Mouse (Mus musculus) Patski (cell line): ENCODE measurements around the gene Coq10b. TPM values are rescaled to one million over a fixed set of nuclear protein-coding genes. Genes with fewer than 3 reads are reported as not detected.
"Not testable (repeated sequence)": the region's sequence is repeated elsewhere in the genome, so short reads cannot be mapped to it uniquely, and the experiment has no call there.

Experiments used
- ATAC-seq: fragments of 100-300 bp; one replicate; pipeline ENCODE4 v1.8.0; 2021
- CTCF ChIA-PET: fragments of 350-600 bp; sonication (Branson Sonifier 250); formaldehyde crosslinking; loops from one replicate; lab custom pipeline; 2022; ENCODE audit warnings: inconsistent platforms; lab: Charles Lee
- POLR2A ChIA-PET: fragments of 350-600 bp; sonication (Branson Sonifier 250); formaldehyde crosslinking; loops from one replicate; lab custom pipeline; 2022; ENCODE audit warnings: antibody characterized with exemption, inconsistent platforms; lab: Charles Lee
- DNase-seq: peaks from one replicate; pipeline ENCODE4 v3.0.0-alpha.2; 2011; ENCODE audit warnings: low read depth, low spot score
- H3K27me3 ChIP-seq: fragments of 371-371 bp; one replicate; pipeline ENCODE4 v1.5.1; 2021
- CTCF ChIP-seq: fragments of 100-300 bp; IDR thresholded peaks from one replicate; pipeline ENCODE4 v1.5.1; 2021
- in situ Hi-C: fragments of 300-500 bp; cut with MboI; formaldehyde crosslinking; loops from 3 replicates; pipeline ENCODE4 v1.11.1; 2018; ENCODE audit warnings: low pct_unique_long_range_greater_than_20kb, mixed read lengths
- polyA plus RNA-seq: library from polyadenylated mRNA; unstranded; gene quantifications from one replicate; pipeline ENCODE4 v1.2.3, GENCODE M21; 2021

Coq10b gene
- polyA plus RNA-seq, 1 experiment from 2014 or later = 43.5 TPM

DNA sequence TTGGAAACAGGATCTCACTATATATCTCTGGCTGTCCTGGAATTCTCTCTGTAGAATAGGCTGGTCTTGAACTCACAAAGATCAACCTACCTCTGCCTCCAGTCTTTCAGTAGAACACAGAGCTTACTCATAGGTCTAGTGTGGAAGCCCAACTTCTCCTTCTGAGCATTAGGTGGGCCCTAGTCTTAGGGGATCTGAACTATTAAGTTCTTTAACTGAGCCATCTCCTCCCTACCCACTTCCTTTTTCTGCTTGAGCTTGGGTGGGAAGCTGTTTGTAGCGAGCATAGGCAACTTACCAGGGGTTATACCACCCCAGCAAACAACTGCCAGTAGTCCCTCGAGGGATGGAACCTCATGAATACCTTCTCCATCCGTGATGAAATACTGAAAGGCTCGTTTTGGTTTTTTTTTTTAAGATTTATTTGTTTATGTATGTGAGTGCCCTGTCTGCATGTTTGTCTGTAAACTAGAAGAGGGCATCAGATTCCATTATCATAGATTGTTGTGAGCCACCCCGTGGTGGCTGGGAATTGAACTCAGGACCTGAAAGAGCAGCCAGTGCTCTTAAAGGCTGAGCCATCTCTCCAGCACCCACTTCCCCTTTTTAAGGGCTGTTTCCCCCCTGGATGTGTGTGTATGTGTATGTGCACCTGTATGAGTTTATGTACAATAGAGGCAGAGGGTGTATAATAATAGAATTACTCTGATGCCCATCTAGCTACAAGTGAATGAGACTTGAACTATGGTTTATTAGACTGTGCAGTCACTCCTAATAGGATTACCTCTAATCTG is 2.9 kb downstream of the Coq10b start:
- no peak for ATAC-seq
- ChIA-PET CTCF (no interaction called here), POLR2A (interaction anchor here (0.7 kb wide), 1 partner anchor 48 kb away, joined by 3 read pairs; no protein-coding TSS in a partner anchor)
- TF ChIP-seq CTCF = no peak
- no peak for DNase-seq
- in situ Hi-C loops = no loop called here
- H3K27me3 ChIP-seq = no peaks in the 10 kb centered on the region

DNA sequence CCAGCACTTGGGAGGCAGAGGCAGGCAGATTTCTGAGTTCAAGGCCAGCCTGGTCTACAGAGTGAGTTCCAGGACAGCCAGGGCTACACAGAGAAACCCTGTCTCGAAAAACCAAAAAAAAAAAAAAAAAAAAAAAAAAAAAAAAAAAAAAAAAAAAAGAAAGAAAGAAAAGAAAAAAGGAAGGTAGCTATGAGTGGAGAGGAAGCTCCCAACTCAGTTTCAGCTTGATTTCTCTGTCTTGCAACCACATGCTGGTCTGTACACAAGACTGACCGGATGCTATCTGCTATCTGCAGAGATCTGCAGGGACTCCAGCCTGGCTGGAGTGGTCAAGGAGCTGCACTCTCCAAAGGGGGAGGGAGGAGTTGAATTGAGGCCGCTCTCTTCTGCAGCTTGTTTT is 5.8 kb downstream of the Coq10b start:
- POLR2A ChIA-PET = interaction anchor here (0.6 kb wide), 1 partner anchor 51 kb away, joined by 3 read pairs; no protein-coding TSS in a partner anchor
- ATAC-seq, H3K27me3 ChIP-seq, CTCF ChIA-PET, in situ Hi-C loops, DNase-seq: not testable (repeated sequence)

DNA sequence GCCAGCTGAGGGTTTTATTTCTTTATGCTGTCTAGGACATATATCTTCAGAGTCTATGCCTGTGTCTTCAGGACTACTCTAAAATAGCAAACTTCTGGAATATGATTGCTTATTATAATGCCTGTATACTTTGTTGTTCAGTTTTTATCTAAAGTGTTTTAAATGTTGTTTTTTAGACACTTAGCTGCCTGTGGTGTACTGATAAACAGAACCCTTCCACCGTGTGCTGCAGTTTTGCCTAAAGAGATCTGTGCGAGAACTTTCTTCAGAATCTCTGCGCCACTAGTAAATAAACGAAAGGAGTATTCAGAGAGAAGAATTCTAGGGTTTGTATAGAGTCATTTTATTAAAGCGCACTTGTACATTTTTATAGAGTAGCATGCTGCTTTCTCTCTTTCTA is 8.5 kb downstream of the Coq10b start:
- POLR2A ChIA-PET = interaction anchor here (1.1 kb wide), 1 partner anchor 13 kb away, joined by 4 read pairs; no protein-coding TSS in a partner anchor
- DNase-seq (no peak), ATAC-seq (no peak)
- in situ Hi-C loops = no loop called here
- CTCF ChIA-PET = interaction anchor here (1.1 kb wide), 1 partner anchor 9 kb away, joined by 3 read pairs; no protein-coding TSS in a partner anchor
- TF ChIP-seq CTCF = no peak
- no peaks in the 10 kb centered on the region for H3K27me3 ChIP-seq

DNA sequence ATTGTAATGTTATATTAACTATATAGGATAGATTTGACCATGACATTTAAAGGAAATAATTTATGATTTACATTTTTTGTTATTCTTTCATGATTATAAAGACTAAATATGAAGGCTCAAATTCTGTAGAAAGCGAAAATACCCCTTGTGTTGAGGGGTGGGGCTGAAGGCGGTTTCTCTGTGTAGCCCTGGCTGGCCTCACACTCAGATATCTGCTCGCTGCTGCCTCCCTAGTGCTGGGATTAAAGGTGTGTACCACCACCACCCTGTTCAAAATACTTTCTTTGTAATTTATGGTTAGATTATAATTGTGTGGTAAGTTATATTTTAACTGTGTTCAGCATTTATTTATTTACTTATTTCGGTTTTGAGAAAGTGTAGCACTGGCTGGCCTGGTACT is 9.2 kb downstream of the Coq10b start:
- ChIA-PET POLR2A (no interaction called here), CTCF (interaction anchor here (1.1 kb wide), 1 partner anchor 9 kb away, joined by 3 read pairs; no protein-coding TSS in a partner anchor)
- TF ChIP-seq CTCF = no peak
- DNase-seq = no peak
- in situ Hi-C loops = no loop called here
- no peak for ATAC-seq
- H3K27me3 ChIP-seq = no peaks in the 10 kb centered on the region

DNA sequence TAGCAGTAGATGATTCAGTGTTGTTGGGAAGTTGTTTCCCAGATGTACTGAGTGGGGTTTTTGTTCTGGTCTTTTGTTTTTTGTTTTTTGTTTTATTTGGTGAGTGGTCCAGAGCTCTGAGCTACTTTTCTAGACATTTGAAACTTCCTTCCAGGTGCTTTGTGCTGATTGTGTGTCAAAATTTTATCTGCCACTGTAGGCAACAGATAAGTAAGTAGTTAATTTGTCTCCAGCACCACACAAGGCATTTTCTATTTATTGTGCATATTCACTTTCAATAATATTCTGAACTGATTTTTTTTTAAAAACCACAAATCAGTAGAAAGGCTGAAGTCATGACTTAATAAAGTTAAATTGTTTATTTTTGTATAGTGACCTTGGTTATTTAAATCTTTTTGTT is 19.8 kb downstream of the Coq10b start:
- POLR2A ChIA-PET, in situ Hi-C loops, DNase-seq, ATAC-seq, H3K27me3 ChIP-seq, CTCF ChIA-PET: not testable (repeated sequence)

DNA sequence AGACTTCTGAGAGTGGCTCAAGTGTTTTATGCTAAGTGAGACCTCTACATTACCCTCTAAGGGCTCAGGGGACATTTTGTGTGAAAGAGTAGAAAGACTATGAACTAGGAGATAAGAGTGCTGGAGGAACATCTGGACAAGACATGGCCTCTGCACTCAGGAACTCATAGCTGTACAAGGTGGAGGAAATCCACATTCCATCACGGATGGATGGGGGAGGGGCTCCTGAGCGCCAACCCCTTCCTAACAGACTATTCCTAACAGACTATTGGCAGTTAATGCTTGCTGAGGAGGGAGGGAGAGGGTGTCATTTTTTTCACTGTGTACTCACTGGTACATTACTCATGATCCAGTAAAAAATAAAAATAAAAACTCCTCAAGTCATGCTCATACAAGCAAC is 22.2 kb downstream of the Coq10b start:
- TF ChIP-seq CTCF = no peak
- no peak for DNase-seq
- peak; percentile 50 for ATAC-seq
- in situ Hi-C loops = loop anchor here (25.0 kb wide), 1 partner anchor 313 kb away; no protein-coding TSS in a partner anchor
- H3K27me3 ChIP-seq = no peaks in the 10 kb centered on the region
- CTCF ChIA-PET = interaction anchor here (0.7 kb wide), 1 partner anchor 173 kb away, joined by 3 read pairs; no protein-coding TSS in a partner anchor
- POLR2A ChIA-PET = no interaction called here

DNA sequence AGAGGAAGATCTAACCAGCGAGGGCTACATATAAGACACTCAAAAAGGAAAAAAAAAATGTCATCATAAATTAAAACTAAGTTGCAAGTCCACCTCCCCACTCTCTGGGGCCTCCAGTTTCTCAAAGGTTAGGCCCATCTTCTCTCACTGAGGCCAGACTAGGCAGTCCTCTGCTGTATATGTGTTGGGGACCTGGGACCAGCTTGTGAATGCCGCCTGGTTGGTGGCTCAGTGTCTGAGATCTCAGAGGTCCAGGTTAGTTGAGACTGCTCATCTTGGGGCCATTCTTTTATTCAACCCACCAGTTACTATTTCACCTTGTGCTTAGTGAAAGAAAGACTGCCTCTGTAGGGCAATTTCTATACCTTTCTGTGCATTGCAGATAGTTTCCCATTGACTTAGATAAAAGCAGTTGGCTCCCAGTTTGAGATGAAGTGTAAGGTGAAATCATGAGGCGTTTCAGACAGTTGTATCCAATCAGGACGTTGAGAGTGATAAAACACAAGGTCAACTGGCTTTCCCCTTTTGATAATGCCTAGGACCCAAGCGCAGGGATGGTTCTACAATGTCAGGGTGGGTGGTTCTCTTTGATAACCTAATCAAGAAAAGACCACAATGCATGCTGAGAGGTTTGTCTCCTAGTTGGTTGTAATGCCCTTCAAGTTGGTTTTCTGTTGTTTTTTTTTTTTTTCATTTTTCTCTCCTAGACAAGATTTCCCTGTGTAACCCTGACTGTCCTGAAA is 23.3 kb downstream of the Coq10b start:
- in situ Hi-C loops = loop anchor here (25.0 kb wide), 1 partner anchor 311 kb away; no protein-coding TSS in a partner anchor
- TF ChIP-seq CTCF = no peak
- ChIA-PET POLR2A (interaction anchor here (0.6 to 0.9 kb wide), 2 partner anchors 10 to 29 kb away, joined by 4 to 6 read pairs; no protein-coding TSS in a partner anchor), CTCF (interaction anchor here (1.2 to 1.6 kb wide), 2 partner anchors 8 to 10 kb away, joined by 5 to 6 read pairs; no protein-coding TSS in a partner anchor)
- no peak for DNase-seq
- no peaks in the 10 kb centered on the region for H3K27me3 ChIP-seq
- ATAC-seq = no peak

DNA sequence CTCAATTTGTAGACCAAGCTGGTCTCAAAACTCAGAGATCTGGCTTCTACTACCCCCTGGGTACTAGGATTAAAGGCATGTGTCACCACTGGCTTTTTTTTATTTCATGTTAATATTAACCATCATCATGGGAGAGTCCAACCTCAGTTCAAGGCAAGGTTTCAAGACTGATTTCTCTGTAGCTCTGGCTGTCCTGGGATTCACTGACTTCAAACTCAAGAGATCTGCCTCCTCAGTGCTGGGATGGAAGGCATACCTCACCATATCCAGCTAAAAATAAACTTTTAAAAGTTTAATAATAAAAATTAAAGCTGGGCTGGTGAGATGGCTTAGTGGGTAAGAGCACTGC is 23.8 kb downstream of the Coq10b start:
- ATAC-seq (peak; percentile 29), DNase-seq (peak; percentile 50)
- ChIA-PET POLR2A (interaction anchor here (0.6 to 1.4 kb wide), 4 partner anchors 9 to 248 kb away, joined by 3 to 6 read pairs (median 4); no protein-coding TSS in a partner anchor), CTCF (interaction anchor here (1.2 to 1.6 kb wide), 2 partner anchors 8 to 9 kb away, joined by 5 to 6 read pairs; no protein-coding TSS in a partner anchor)
- in situ Hi-C loops = loop anchor here (25.0 kb wide), 1 partner anchor 311 kb away; no protein-coding TSS in a partner anchor
- no peak for TF ChIP-seq CTCF
- no peaks in the 10 kb centered on the region for H3K27me3 ChIP-seq

DNA sequence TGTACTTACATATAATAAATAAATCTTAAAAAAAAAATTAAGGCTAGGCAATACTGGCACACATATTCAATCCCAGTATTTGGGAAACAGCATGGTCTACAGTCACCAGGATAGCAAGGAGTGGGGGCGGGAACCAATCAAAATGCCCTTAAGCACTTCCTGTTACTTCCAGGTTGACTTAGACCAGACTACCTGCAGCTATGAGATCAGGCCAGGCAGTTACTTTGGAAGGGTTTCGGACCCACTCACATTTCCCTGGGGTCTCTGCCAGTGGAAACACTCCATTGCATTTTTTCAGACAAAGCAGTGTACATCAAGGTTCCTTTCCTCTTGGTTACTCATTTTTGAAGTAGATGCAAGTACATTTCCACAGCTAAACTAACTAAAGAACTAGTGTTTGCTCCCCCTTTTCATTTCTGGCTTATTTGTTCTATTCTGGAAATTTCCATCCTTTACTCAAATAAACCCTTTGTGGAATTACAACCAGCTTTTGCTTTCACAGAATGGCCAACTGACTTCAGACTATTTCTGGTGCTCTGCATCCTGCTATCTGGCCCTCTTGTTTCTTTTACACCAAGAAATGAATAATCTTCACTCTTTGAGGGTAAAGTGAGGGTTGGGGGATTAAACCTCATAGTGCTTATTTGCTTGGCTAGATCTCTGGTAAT is 24.4 kb downstream of the Coq10b start:
- no peak for DNase-seq
- in situ Hi-C loops = loop anchor here (25.0 kb wide), 1 partner anchor 310 kb away; no protein-coding TSS in a partner anchor
- TF ChIP-seq CTCF = no peak
- no peak for ATAC-seq
- H3K27me3 ChIP-seq = no peaks in the 10 kb centered on the region
- ChIA-PET POLR2A (interaction anchor here (0.7 to 1.4 kb wide), 3 partner anchors 9 to 249 kb away, joined by 3 to 6 read pairs (median 5); no protein-coding TSS in a partner anchor), CTCF (interaction anchor here (1.2 to 1.6 kb wide), 2 partner anchors 9 kb away, joined by 5 to 6 read pairs; no protein-coding TSS in a partner anchor)
